Mouse (Mus musculus) v-Abl transformed pro-B cells (cell line): Measurements from ENCODE around the gene Gcgr.

Experiments
- in situ Hi-C, 2 experiments: fragments of 400-800 bp; cut with MboI; formaldehyde crosslinking; loops; one replicate each; pipeline ENCODE4 v1.15.1; 2025; ENCODE audit not compliant: unreplicated experiment in 2 of 2

Gene Gcgr

GRCm38 (mm10) chr11:120530085-120530964 lies at the start of gene Gcgr:
Gene Gcgr, plus strand, starts transcription at chr11:120530699.
- in situ Hi-C loops = no loop called here

DNA sequence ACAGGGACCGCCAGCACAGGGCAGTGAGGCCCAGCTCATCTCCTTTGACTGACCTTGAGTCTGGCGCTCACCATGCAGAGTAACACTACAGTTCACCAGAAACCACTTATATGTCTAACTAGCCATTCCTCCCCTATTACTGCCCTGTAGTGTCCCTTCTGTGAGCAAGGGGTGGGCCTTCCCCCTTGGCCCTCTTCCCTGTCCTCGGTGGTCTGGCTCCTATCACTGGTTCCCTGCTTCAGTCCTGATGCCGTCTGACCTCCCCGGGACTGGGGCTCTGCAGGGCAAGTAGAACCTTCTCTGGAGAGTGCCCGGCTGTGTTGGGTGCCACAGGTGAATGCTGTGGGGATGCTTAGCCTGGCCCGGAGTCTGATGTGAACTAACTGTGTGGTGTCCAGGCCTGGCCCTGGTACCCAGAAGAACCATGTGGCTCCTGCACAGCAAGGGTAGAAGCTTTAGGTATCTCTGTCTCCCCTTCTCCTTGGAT lies 47.0 kb upstream of the Gcgr start:
- in situ Hi-C loops = loop anchor here (10.0 kb wide), 1 partner anchor 291 kb away; no protein-coding TSS in a partner anchor

DNA sequence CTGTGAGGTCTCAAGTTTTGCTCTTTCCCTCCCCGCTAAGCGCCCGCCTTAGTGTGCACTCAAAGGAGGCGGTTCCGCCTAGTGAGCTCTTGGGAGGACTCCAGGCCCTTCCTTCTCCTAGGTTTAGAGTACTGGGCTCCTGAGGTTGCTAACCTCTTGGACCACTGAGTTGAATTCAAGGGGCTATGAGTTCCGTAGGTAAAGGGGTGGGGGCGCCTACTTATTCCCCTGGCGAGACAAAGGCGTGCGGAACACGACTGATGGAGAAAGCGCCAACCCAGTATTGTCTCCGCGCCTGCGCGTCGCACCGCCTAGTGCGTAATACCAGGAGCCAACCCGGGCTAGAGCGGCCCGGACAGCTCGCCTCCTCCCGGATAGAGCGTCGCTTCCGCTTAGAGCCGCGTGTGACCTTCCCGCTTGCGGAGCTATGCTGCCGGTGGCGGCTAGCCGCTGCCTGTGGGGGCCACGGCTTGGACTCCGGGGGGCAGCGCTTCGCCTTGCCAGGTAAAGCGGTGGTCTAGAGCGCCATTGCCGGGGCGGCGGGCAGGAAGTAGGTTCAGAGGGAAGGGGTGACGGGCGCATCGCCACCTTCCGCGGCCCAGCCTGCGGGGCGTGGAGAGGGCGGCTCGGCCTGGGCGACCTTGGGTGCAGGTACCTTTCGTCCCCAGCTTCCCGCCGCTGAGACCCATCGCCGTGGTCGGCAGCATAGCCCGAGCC lies 46.1 kb upstream of the Gcgr start, which contains the start of gene Mrpl12:
Gene Mrpl12, plus strand, starts transcription at position 349 of the 717 bp plus-strand sequence.
- in situ Hi-C loops = loop anchor here (10.0 kb wide), 1 partner anchor 290 kb away; no protein-coding TSS in a partner anchor

DNA sequence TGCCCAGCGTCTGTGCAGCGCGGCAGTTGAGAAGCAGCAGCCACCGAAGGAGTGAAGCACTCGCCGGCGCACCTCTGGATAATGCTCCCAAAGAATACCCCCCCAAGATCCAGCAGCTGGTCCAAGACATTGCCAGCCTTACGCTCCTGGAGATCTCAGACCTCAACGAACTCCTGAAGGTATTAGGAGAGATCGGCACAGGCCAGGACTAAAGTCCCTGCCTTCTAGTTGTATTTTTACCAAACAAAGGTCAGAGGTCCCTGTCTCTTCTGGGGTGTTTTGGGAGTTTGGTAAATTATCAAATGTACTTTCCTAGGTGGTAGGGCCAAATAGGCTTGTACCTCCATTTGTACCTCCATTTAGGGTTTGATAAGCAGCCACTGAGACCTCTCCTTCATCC lies 45.2 kb upstream of the Gcgr start:
- in situ Hi-C loops = loop anchor here (5.0 to 10.0 kb wide), 3 partner anchors 92 to 290 kb away; partner anchors contain the start of genes Cenpx (in 1 of the 2) and Lrrc45 (in 1 of the 2)

GRCm38 (mm10) chr11:120488516-120488915 lies 42.0 kb upstream of the Gcgr start:
- in situ Hi-C loops = loop anchor here (5.0 to 10.0 kb wide), 3 partner anchors 89 to 286 kb away; partner anchors contain the start of genes Cenpx (in 1 of the 2) and Lrrc45 (in 1 of the 2)

- in situ Hi-C loops = loop anchor here (5.0 to 10.0 kb wide), 3 partner anchors 88 to 286 kb away; partner anchors contain the start of genes Cenpx (in 1 of the 2) and Lrrc45 (in 1 of the 2)
Measured at GRCm38 (mm10) chr11:120489054-120489761, 41.3 kb upstream of the Gcgr start.

- in situ Hi-C loops = no loop called here
Measured at GRCm38 (mm10) chr11:120490291-120491046, 40.0 kb upstream of the Gcgr start.

DNA sequence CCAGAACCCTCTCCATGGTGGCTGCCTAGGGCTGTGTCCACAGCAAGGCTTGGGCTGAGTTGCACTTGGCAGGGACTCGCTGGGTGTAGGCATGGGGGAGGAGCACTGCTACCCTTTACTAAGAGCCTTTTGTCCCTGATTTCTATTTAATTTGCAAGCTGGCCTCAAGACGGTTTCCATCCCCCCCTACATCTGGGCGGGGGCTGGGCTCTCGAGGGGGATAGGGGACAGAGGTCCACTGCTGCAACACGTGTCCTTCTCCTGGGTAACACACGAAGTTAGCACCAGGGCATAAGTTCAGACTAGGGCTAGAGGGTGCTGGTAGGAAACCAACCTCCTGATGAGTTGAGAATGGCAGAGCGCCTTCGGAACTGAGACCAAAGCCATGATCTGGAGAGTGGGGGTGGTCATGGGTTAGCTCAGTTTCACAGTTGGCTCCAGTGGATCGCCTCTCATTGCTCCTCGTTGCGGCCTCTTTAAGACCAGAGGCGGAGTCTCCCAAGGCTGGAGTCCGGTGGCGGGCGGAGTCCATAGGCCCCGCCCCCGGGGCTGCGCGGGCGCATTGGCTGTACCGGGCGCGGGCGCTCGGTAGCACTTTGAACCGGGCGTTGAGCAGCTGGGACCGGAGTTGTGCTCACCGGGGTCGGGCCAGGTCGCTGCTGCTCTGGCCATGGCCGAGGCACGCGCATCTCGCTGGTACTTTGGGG lies 39.0 kb upstream of the Gcgr start, which contains the start of gene Slc25a10:
Gene Slc25a10, plus strand, starts transcription at position 524 of the 707 bp plus-strand sequence.
- in situ Hi-C loops = no loop called here

- in situ Hi-C loops = no loop called here
Measured at GRCm38 (mm10) chr11:120492024-120492877, 38.2 kb upstream of the Gcgr start.

DNA sequence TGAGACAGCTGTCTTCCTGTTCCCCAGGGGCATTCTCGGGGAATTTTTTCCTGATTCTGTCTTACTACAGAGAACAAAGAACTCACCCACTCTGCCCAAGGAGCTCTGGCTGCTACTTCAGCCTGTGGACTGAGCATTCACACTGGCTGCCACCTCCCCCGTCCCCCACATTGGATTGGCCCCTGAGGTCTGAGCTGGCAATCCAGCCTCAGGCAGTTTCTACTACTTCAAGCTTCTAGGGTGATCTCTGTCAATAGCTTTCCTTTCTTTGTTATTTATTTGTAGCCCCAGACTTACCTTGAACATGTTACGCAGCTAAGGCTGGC lies 37.7 kb upstream of the Gcgr start:
- in situ Hi-C loops = no loop called here

DNA sequence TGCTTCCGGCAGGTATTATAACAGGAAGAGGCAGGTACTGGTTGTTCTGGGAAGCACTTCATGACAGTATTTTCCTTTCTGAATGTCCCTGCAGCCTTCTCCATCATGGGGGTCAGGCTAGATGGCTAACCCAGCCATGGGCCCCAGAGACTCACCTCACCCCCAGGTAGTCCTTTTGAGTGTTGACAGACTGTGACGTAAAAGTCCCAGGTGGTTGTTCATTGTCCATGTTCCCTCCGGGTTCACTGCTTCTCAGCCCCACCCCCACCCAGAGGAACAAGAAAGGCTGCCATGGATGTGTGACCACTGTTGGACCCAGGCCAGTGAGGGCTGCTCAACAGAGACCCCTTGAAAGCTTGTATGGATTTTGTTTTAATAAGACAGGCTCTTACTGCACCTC lies 37.1 kb upstream of the Gcgr start:
- in situ Hi-C loops = no loop called here

DNA sequence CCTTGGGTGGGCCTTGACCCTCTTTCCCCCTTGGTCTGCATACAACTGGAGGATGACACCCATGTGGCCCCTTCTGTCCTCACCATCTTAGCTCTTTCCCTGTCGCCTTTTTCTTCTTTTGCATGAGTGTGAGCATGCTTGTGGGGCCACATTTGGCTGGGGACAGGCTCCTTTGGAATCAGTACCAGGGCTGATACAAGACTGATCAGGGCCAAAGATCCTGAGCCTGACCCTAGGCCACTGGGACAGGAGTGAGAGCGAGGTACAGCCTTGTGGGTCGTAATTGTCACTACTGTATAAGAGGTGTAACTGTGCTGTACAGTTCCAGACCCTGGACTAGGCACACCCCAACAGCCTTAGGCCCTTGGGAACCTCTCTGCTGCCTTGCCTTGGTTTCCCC lies 36.6 kb upstream of the Gcgr start:
- in situ Hi-C loops = no loop called here

- in situ Hi-C loops = no loop called here
Measured at GRCm38 (mm10) chr11:120497436-120497835, 33.1 kb upstream of the Gcgr start.

- in situ Hi-C loops = no loop called here
Measured at GRCm38 (mm10) chr11:120498226-120498625, 32.3 kb upstream of the Gcgr start.

DNA sequence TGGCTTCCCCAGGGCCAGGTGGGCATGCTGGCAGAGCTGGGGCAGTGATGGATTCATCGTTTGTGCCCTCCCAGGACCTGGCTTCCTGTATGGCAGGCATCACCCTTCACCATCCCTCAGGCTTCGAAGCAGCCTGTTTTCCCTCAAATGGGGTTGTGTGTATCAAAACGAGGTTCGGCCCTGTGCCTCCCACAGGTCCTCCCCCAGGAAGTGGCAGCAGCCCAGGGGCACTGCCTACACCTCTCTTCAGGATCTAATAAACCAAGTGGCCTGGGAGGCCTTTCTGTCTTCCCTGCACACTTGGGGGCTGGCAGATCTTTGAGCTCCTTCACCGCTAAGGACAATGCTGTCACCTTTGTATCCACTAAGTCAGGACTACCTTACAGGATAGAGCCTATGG lies 31.6 kb upstream of the Gcgr start:
- in situ Hi-C loops = no loop called here

GRCm38 (mm10) chr11:120499894-120500293 lies 30.6 kb upstream of the Gcgr start:
- in situ Hi-C loops = loop anchor here in 1 of 2 experiments (10.0 kb wide), 1 partner anchor 215 kb away; the partner anchor contains the start of genes Cenpx and Lrrc45

- in situ Hi-C loops = loop anchor here in 1 of 2 experiments (10.0 kb wide), 1 partner anchor 214 kb away; the partner anchor contains the start of genes Cenpx and Lrrc45
Measured at GRCm38 (mm10) chr11:120500357-120500756, 30.1 kb upstream of the Gcgr start.

- in situ Hi-C loops = loop anchor here in 1 of 2 experiments (10.0 kb wide), 1 partner anchor 214 kb away; the partner anchor contains the start of genes Cenpx and Lrrc45
Measured at GRCm38 (mm10) chr11:120501018-120501417, 29.5 kb upstream of the Gcgr start.
